Mouse (Mus musculus): ENCODE measurements around the gene Col4a1. TPM values are rescaled to one million over a fixed set of nuclear protein-coding genes. Genes with fewer than 3 reads are reported as not detected.

Gene Col4a1
- polyA plus RNA-seq, 1 experiment from 2014 or later, result 30.2 TPM

GRCm38 (mm10) chr8:11155579-11156318, 156.9 kb downstream of the Col4a1 start:
- Histone ChIP-seq H3K9me3 (ENCODE audit: control insufficient read depth, low read length) (no peaks in the 10 kb centered on the region), H3K4me1 (ENCODE audit: control insufficient read depth, insufficient read depth, low read length) (no peaks in the 10 kb centered on the region), H3K27me3 (ENCODE audit: control insufficient read depth, insufficient read depth, low read length) (no peaks in the 10 kb centered on the region), H3K36me3 (ENCODE audit: control insufficient read depth, insufficient read depth, low read length) (no peaks in the 10 kb centered on the region), H3K9ac (replicated peaks; ENCODE audit: low read depth, low read length) (no peak overlapping the region), H3K27ac (ENCODE audit: low read depth, low read length) (no peak overlapping the region), H3K4me3 (ENCODE audit: low read depth, low read length) (no peak overlapping the region), H3K4me2 (ENCODE audit: low read depth, low read length) (no peak overlapping the region)
- ATAC-seq (ENCODE audit: low read depth), result no peak
- 92% methylated on average over 9 of the region's 9 CpGs for WGBS

- Histone ChIP-seq H3K36me3 (ENCODE audit: control insufficient read depth, insufficient read depth, low read length) (no peaks in the 10 kb centered on the region), H3K4me3 (ENCODE audit: low read depth, low read length) (no peak overlapping the region), H3K9me3 (ENCODE audit: control insufficient read depth, low read length) (no peaks in the 10 kb centered on the region), H3K4me1 (ENCODE audit: control insufficient read depth, insufficient read depth, low read length) (no peaks in the 10 kb centered on the region), H3K27me3 (ENCODE audit: control insufficient read depth, insufficient read depth, low read length) (no peaks in the 10 kb centered on the region), H3K9ac (replicated peaks; ENCODE audit: low read depth, low read length) (no peak overlapping the region), H3K4me2 (ENCODE audit: low read depth, low read length) (no peak overlapping the region), H3K27ac (ENCODE audit: low read depth, low read length) (no peak overlapping the region)
- WGBS, result 90% methylated on average over 3 of the region's 3 CpGs
- no peak for ATAC-seq (ENCODE audit: low read depth)
Observed at GRCm38 (mm10) chr8:11150268-11150667, 162.4 kb downstream of the Col4a1 start.

GRCm38 (mm10) chr8:11149201-11149810, 163.3 kb downstream of the Col4a1 start:
- Histone ChIP-seq H3K9ac (replicated peaks; ENCODE audit: low read depth, low read length) (no peak overlapping the region), H3K9me3 (ENCODE audit: control insufficient read depth, low read length) (no peaks in the 10 kb centered on the region), H3K27me3 (ENCODE audit: control insufficient read depth, insufficient read depth, low read length) (no peaks in the 10 kb centered on the region), H3K4me3 (ENCODE audit: low read depth, low read length) (no peak overlapping the region), H3K36me3 (ENCODE audit: control insufficient read depth, insufficient read depth, low read length) (no peaks in the 10 kb centered on the region), H3K4me1 (ENCODE audit: control insufficient read depth, insufficient read depth, low read length) (no peaks in the 10 kb centered on the region), H3K27ac (ENCODE audit: low read depth, low read length) (no peak overlapping the region), H3K4me2 (ENCODE audit: low read depth, low read length) (no peak overlapping the region)
- ATAC-seq (ENCODE audit: low read depth), result no peak
- 91% methylated on average over 9 of the region's 9 CpGs for WGBS

GRCm38 (mm10) chr8:11148797-11149196, 163.8 kb downstream of the Col4a1 start:
- no peak overlapping the region for H3K4me3 ChIP-seq (ENCODE audit: low read depth, low read length)
- no peaks in the 10 kb centered on the region for H3K27me3 ChIP-seq (ENCODE audit: control insufficient read depth, insufficient read depth, low read length)
- no peak overlapping the region for H3K27ac ChIP-seq (ENCODE audit: low read depth, low read length)
- H3K36me3 ChIP-seq (ENCODE audit: control insufficient read depth, insufficient read depth, low read length), result no peaks in the 10 kb centered on the region
- ATAC-seq (ENCODE audit: low read depth), result no peak
- no peak overlapping the region for H3K4me2 ChIP-seq (ENCODE audit: low read depth, low read length)
- no peak overlapping the region for H3K9ac ChIP-seq (replicated peaks; ENCODE audit: low read depth, low read length)
- no peaks in the 10 kb centered on the region for H3K9me3 ChIP-seq (ENCODE audit: control insufficient read depth, low read length)
- H3K4me1 ChIP-seq (ENCODE audit: control insufficient read depth, insufficient read depth, low read length), result no peaks in the 10 kb centered on the region
- WGBS, result 89% methylated on average over 8 of the region's 8 CpGs

Other genes starting within 250 kb of the Col4a1 start
- 11.8 and 42.2 TPM in 2 replicates for gene Col4a2, start within 50 bp of the Col4a1 start, polyA plus RNA-seq (2014; fragmentation: Nextera tagmentation; extraction: Ambion mirVana)
- 0.76 TPM in 1 of 2 replicates, not detected in the other for gene Rab20, start 165.9 kb upstream of the Col4a1 start, polyA plus RNA-seq (2014; fragmentation: Nextera tagmentation; extraction: Ambion mirVana)
- 142 and 150 TPM in 2 replicates for gene Naxd, start 184.7 kb upstream of the Col4a1 start, polyA plus RNA-seq (2014; fragmentation: Nextera tagmentation; extraction: Ambion mirVana)
- 27.6 and 28.8 TPM in 2 replicates for gene Cars2, start 238.0 kb upstream of the Col4a1 start, polyA plus RNA-seq (2014; fragmentation: Nextera tagmentation; extraction: Ambion mirVana)
- gene Ing1, start 242.7 kb upstream of the Col4a1 start, polyA plus RNA-seq (2014; fragmentation: Nextera tagmentation; extraction: Ambion mirVana), result 38.1 and 40.1 TPM in 2 replicates